Mouse (Mus musculus) forebrain, embryonic 14.5 days (tissue): ENCODE data around the gene Trim33. TPM values are rescaled to one million over a fixed set of nuclear protein-coding genes. Genes with fewer than 3 reads are reported as not detected.

Experiments used
- ATAC-seq: fragments of 200-750 bp; cut with Nextera tagmentation; 2 replicates; pipeline ENCODE4 v1.8.0; 2017; ENCODE audit warnings: mild to moderate bottlenecking, moderate library complexity
- DNase-seq: peaks from one replicate; pipeline ENCODE4 v3.0.0-alpha.2; 2015; ENCODE audit warnings: low spot score
- H3K27ac ChIP-seq: fragments of 300-500 bp; sonication (generic); 2 replicates; pipeline ENCODE4 v1.5.1; 2014; ENCODE audit warnings: low read depth, mild to moderate bottlenecking, control low read depth, low read length, moderate library complexity
- H3K27me3 ChIP-seq: fragments of 300-500 bp; sonication (generic); replicated peaks from 2 replicates; pipeline ENCODE4 v1.6.1; 2014; ENCODE audit warnings: low read length, control low read depth, mixed read lengths; ENCODE audit not compliant: control insufficient read depth, insufficient read depth
- H3K36me3 ChIP-seq: fragments of 300-500 bp; sonication (generic); 2 replicates; pipeline ENCODE4 v1.6.1; 2014; ENCODE audit warnings: low read length, control low read depth; ENCODE audit not compliant: control insufficient read depth, insufficient read depth
- H3K4me1 ChIP-seq: fragments of 300-500 bp; sonication (generic); 2 replicates; pipeline ENCODE4 v1.6.1; 2014; ENCODE audit warnings: antibody characterized with exemption, low read length, control low read depth; ENCODE audit not compliant: control insufficient read depth, insufficient read depth
- H3K4me2 ChIP-seq: fragments of 300-500 bp; sonication (generic); 2 replicates; pipeline ENCODE4 v1.6.1; 2014; ENCODE audit warnings: mild to moderate bottlenecking, control low read depth, low read length
- H3K4me3 ChIP-seq: fragments of 300-500 bp; sonication (generic); 2 replicates; pipeline ENCODE4 v1.5.1; 2014; ENCODE audit warnings: low read depth, low read length, control low read depth
- H3K9ac ChIP-seq: fragments of 300-500 bp; sonication (generic); 2 replicates; pipeline ENCODE4 v1.6.1; 2014; ENCODE audit warnings: mild to moderate bottlenecking, low read length, control low read depth, moderate library complexity
- H3K9me3 ChIP-seq: fragments of 300-500 bp; sonication (generic); replicated peaks from 2 replicates; pipeline ENCODE4 v1.6.1; 2016; ENCODE audit warnings: low read length, control low read depth, mixed read lengths; ENCODE audit not compliant: control insufficient read depth
- WGBS: fragments of 180-500 bp; shearing (Covaris S2); extraction: QIAGEN DNeasy Blood & Tissue Kit; methylation state at CpG from one replicate; pipeline ENCODE4 v1.1.7; 2014; 5-methylcytosine and 5-hydroxymethylcytosine counted together
- polyA plus RNA-seq: library from polyadenylated mRNA; unstranded; fragments of >200 nt; fragmentation: Nextera tagmentation; extraction: Ambion mirVana; gene quantifications from 2 replicates; pipeline ENCODE4 v1.2.1, GENCODE M21; 2014

Gene Trim33
- polyA plus RNA-seq, 1 experiment from 2014 or later, result 20.1 TPM

- DNase-seq, result no peak
- no peak overlapping the region for H3K9ac ChIP-seq
- H3K4me3 ChIP-seq, result no peak overlapping the region
- no peak for ATAC-seq
- no peaks in the 10 kb centered on the region for H3K9me3 ChIP-seq
- 93% methylated on average over 5 of the region's 5 CpGs for WGBS
- no peaks in the 10 kb centered on the region for H3K4me1 ChIP-seq
- H3K36me3 ChIP-seq, result no peaks in the 10 kb centered on the region
- H3K27me3 ChIP-seq, result no peaks in the 10 kb centered on the region
- no peak overlapping the region for H3K27ac ChIP-seq
- H3K4me2 ChIP-seq, result no peak overlapping the region
These were observed 106.5 kb downstream of the Trim33 start for GRCm38 (mm10) chr3:103385383-103386291.

- no peak overlapping the region for H3K9ac ChIP-seq
- H3K4me3 ChIP-seq, result no peak overlapping the region
- no peak overlapping the region for H3K4me2 ChIP-seq
- WGBS, result 91% methylated on average over 16 of the region's 16 CpGs
- DNase-seq (no peak), ATAC-seq (no peak)
- no peak overlapping the region for H3K27ac ChIP-seq
- no peaks in the 10 kb centered on the region for H3K27me3 ChIP-seq
- no peaks in the 10 kb centered on the region for H3K36me3 ChIP-seq
- H3K9me3 ChIP-seq, result no peaks in the 10 kb centered on the region
- no peaks in the 10 kb centered on the region for H3K4me1 ChIP-seq
These were observed 107.4 kb downstream of the Trim33 start for GRCm38 (mm10) chr3:103386292-103387031.

- no peaks in the 10 kb centered on the region for H3K36me3 ChIP-seq
- WGBS, result 2% methylated on average over 3 of the region's 3 CpGs
- H3K27ac ChIP-seq, result no peak overlapping the region
- H3K4me1 ChIP-seq, result no peaks in the 10 kb centered on the region
- H3K9ac ChIP-seq, result no peak overlapping the region
- DNase-seq (peak; percentile 77), ATAC-seq (peak; percentile 85)
- H3K4me3 ChIP-seq, result no peak overlapping the region
- no peaks in the 10 kb centered on the region for H3K27me3 ChIP-seq
- no peaks in the 10 kb centered on the region for H3K9me3 ChIP-seq
- H3K4me2 ChIP-seq, result no peak overlapping the region
These were observed 113.6 kb downstream of the Trim33 start for GRCm38 (mm10) chr3:103392613-103393258.

GRCm38 (mm10) chr3:103393283-103394060 is 114.4 kb downstream of the Trim33 start:
- Histone ChIP-seq H3K4me2 (no peak overlapping the region), H3K9ac (no peak overlapping the region), H3K4me3 (no peak overlapping the region), H3K27ac (no peak overlapping the region), H3K36me3 (no peaks in the 10 kb centered on the region), H3K4me1 (no peaks in the 10 kb centered on the region), H3K9me3 (no peaks in the 10 kb centered on the region), H3K27me3 (no peaks in the 10 kb centered on the region)
- WGBS, result 80% methylated on average over 14 of the region's 14 CpGs
- DNase-seq (no peak), ATAC-seq (peak; percentile 57; the same call in 1 of the 2 replicates)

GRCm38 (mm10) chr3:103394121-103394520 is 115.0 kb downstream of the Trim33 start:
- no peaks in the 10 kb centered on the region for H3K27me3 ChIP-seq
- no peak overlapping the region for H3K4me2 ChIP-seq
- WGBS, result 80% methylated on average over 2 of the region's 2 CpGs
- no peak for DNase-seq
- H3K4me1 ChIP-seq, result no peaks in the 10 kb centered on the region
- no peak overlapping the region for H3K27ac ChIP-seq
- H3K9me3 ChIP-seq, result no peaks in the 10 kb centered on the region
- no peak for ATAC-seq
- H3K36me3 ChIP-seq, result no peaks in the 10 kb centered on the region
- no peak overlapping the region for H3K4me3 ChIP-seq
- H3K9ac ChIP-seq, result no peak overlapping the region

GRCm38 (mm10) chr3:103397523-103397922 is 118.4 kb downstream of the Trim33 start:
- Histone ChIP-seq H3K4me3 (no peak overlapping the region), H3K4me1 (peaks cover 7% of the 10 kb centered on the region), H3K9me3 (no peaks in the 10 kb centered on the region), H3K27ac (no peak overlapping the region), H3K4me2 (no peak overlapping the region), H3K9ac (no peak overlapping the region), H3K27me3 (no peaks in the 10 kb centered on the region), H3K36me3 (no peaks in the 10 kb centered on the region)
- DNase-seq, result no peak
- 86% methylated on average over 3 of the region's 3 CpGs for WGBS
- no peak for ATAC-seq

GRCm38 (mm10) chr3:103400807-103401206 is 121.7 kb downstream of the Trim33 start:
- no peaks in the 10 kb centered on the region for H3K27me3 ChIP-seq
- no peak for DNase-seq
- no peak overlapping the region for H3K4me3 ChIP-seq
- H3K4me2 ChIP-seq, result no peak overlapping the region
- H3K36me3 ChIP-seq, result no peaks in the 10 kb centered on the region
- H3K9ac ChIP-seq, result no peak overlapping the region
- peaks cover 8% of the 10 kb centered on the region for H3K4me1 ChIP-seq
- ATAC-seq, result no peak
- H3K27ac ChIP-seq, result peak overlapping the region; percentile 80; the same call in 1 of the 2 replicates
- no peaks in the 10 kb centered on the region for H3K9me3 ChIP-seq
- WGBS, result 85% methylated on average over 6 of the region's 6 CpGs

GRCm38 (mm10) chr3:103401342-103402098 is 122.4 kb downstream of the Trim33 start:
- DNase-seq, result peak; percentile 85
- WGBS, result 46% methylated on average over 17 of the region's 17 CpGs

More at GRCm38 (mm10) chr3:103401342-103402098, 122.4 kb downstream of the Trim33 start:
- H3K4me2 ChIP-seq, result no peak overlapping the region
- no peak overlapping the region for H3K9ac ChIP-seq
- no peaks in the 10 kb centered on the region for H3K36me3 ChIP-seq
- H3K27ac ChIP-seq, result peak overlapping the region; percentile 80
- no peaks in the 10 kb centered on the region for H3K9me3 ChIP-seq
- ATAC-seq, result peak; percentile 92
- H3K4me3 ChIP-seq, result no peak overlapping the region
- peaks cover 8% of the 10 kb centered on the region for H3K4me1 ChIP-seq
- no peaks in the 10 kb centered on the region for H3K27me3 ChIP-seq
